Mouse (Mus musculus) spleen, postnatal 14 days (tissue): ENCODE results near the gene Pik3r5.
A peak's percentile ranks its signal among the peaks of the same experiment; 100 is the strongest.

Source experiments
- DNase-seq, 2 experiments: peaks; one replicate each; pipeline ENCODE4 v3.0.0; 2021 to 2022; ENCODE audit warnings: low spot score in 2 of 2

Pik3r5 gene

GRCm38 (mm10) chr11:68448356-68448755 lies 16.4 kb downstream of the Pik3r5 start:
- DNase-seq, result no peak

GRCm38 (mm10) chr11:68451282-68451735 lies 19.4 kb downstream of the Pik3r5 start:
- peak in 1 of 2 experiments; percentile 24 for DNase-seq

- no peak for DNase-seq
Observed at GRCm38 (mm10) chr11:68451747-68452405, 20.0 kb downstream of the Pik3r5 start.

DNA sequence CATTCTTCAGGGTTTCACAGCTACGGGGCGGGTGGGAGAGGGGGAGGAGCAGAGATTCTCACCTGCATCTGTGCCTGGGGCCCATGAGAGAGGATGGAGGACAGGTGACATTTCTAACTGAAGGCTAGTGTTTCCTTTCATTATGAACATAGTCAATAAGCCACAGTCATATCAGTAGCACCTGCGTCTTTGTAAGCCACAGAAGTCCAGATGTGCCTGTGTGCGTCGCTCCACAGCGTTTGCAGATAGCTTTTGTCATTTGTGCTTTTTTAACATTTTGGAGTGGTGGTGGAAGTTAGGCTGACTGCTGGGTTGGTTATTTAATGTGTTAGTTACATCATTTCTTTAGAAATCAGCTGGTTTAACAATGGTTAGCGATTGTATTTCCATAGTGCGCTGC lies 20.8 kb downstream of the Pik3r5 start:
- no peak for DNase-seq

- DNase-seq, result no peak
Observed at GRCm38 (mm10) chr11:68453301-68453700, 21.4 kb downstream of the Pik3r5 start.

DNA sequence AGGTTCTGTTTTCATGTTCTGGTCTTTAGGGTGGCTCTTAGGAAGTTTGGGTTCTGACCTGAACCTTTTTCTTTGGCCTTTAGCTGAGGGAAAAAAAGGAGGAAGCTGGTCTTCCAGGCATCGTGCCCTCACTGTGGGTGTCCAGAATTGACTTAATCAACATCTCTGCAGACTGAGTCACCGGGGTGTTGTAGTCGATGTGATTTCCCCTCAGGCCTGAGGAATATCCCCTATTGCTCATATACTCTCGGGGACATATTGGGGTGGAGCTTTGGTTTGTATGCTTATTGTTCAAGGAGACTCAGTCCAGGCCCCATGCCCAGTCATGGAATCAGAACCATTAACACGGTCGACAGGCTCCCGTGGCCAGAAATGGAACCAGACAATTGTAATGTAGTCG lies 26.2 kb downstream of the Pik3r5 start:
- no peak for DNase-seq

- DNase-seq, result no peak
Observed at GRCm38 (mm10) chr11:68459021-68459420, 27.1 kb downstream of the Pik3r5 start.

GRCm38 (mm10) chr11:68459486-68459885 lies 27.6 kb downstream of the Pik3r5 start:
- DNase-seq, result no peak

DNA sequence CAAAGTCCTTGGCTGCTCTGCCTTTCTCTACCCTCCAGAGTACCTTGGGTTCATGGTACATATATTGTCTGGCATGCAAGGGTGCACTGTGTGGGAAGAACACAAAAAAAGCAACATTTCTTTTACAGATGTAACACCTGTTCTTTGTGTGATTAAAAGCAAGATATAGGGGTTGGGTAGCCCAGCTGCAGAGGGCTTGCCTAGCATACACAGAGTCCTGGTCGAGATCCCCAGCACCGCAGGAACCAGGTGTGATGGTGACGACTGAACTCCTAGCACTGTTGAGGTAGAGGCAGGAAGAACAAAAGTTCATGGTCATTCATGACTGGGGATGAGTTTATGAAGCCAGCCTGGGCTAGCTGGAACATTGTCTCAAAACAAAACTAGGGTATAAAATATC lies 30.8 kb downstream of the Pik3r5 start:
- no peak for DNase-seq

GRCm38 (mm10) chr11:68464260-68464659 lies 32.3 kb downstream of the Pik3r5 start:
- no peak for DNase-seq

GRCm38 (mm10) chr11:68465090-68465489 lies 33.2 kb downstream of the Pik3r5 start:
- DNase-seq, result no peak

- no peak for DNase-seq
Observed at GRCm38 (mm10) chr11:68467441-68467840, 35.5 kb downstream of the Pik3r5 start.

- no peak for DNase-seq
Observed at GRCm38 (mm10) chr11:68467962-68468612, 36.2 kb downstream of the Pik3r5 start.

DNA sequence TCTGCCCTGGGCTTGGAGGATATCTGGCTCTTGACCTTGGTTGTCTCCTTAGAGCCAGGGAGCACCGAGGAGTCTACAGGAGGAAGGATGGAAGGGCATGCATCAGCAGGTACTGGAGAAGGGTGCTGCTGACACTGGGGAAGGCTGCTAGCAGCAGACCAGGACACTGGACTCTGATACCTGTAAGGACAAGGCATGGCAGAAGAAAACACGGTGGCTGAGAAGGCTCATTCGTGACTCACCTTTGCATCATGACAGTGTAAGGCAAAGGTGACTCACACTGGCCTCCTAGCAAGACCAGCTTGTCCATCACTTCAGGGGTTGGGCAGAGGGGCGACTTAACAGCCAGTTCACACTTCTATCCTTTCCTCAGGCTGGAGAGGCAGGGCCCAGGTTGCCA lies 37.0 kb downstream of the Pik3r5 start:
- DNase-seq, result no peak

GRCm38 (mm10) chr11:68472162-68472849 lies 40.4 kb downstream of the Pik3r5 start:
- DNase-seq, result no peak

GRCm38 (mm10) chr11:68474600-68474999 lies 42.7 kb downstream of the Pik3r5 start:
- no peak for DNase-seq

GRCm38 (mm10) chr11:68475676-68476075 lies 43.8 kb downstream of the Pik3r5 start:
- no peak for DNase-seq

DNA sequence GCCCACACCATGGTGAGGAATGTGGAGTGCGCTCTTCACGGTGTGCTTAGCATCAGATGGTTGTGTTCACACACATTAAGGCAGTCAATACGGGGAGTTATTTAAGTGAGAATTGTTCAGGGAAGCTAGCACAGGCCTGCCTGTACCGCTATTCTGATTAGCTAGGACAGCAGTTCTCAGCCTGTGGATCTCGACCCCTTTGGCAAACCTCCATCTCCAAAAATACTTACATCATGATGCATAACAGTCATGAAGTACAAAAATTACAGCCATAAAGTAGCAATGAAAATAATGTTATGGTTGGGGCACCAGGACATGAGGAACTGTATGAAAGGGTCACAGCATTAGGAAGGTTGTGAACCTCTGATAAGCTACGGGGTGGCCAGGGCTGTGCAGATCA lies 45.7 kb downstream of the Pik3r5 start:
- no peak for DNase-seq

DNA sequence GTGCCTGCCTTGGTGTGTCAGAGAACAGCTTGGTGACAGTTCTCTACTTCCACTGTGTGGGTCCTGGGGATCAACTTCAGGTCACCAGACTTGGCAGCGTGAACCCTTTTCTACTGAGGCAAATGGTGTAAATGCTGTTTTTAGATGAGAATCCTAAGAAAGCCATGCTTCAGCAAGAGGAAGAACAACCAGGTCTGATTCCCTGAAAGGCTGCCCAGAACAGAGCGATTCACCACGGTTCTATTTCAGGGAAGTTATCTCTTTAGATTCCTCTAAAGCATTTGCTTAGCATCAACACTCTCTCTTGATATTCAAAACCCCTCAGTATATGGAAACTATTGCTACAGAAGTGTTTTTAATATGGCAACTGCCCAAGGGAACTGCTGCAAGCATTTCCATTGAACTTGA lies 46.7 kb downstream of the Pik3r5 start:
- no peak for DNase-seq

GRCm38 (mm10) chr11:68480660-68481059 lies 48.7 kb downstream of the Pik3r5 start:
- DNase-seq, result no peak

- DNase-seq, result no peak
Observed at GRCm38 (mm10) chr11:68482001-68482400, 50.1 kb downstream of the Pik3r5 start.

DNA sequence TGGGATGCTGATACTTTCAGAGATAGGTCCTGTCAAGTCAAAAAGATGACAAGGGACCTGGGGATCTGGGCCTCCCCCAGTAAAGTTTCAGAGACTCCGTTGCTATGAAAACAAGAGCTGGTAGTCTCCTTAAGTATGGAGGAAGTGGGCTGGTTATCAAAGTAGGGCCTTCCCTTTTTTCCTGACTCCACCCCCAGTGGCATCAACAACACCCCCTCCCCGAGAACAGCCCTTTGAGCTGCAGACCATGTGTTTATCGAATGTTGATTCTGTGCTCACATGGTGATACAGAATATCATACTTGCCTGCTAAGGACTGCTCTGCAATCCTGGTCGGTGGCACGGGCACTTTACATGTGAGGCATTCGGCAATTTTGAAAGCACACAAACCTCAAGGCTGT lies 51.3 kb downstream of the Pik3r5 start:
- no peak for DNase-seq

DNA sequence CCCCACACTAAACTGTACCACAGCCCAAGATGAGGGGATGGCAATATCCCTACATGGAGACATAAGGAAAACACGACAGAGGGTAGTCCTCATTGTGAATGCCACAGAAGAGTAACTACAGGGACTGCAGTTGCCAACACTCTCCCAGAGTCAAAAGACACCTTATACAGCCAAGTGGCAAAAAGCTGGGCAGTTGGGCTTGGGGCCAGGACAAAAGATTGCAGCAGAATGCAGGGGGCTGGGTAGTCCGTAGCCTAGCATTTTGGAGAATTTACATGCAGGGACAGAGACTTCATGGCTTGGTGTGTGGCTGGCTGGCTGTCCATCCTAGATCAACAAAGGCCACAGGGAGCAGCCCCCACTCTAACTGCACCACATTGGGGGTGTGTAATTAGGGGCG lies 52.5 kb downstream of the Pik3r5 start:
- no peak for DNase-seq
